Mouse (Mus musculus) left cerebral cortex, adult 18-20 months (tissue): Measurements from ENCODE around the gene Cpt1a. TPM values are rescaled to one million over a fixed set of nuclear protein-coding genes. Genes with fewer than 3 reads are reported as not detected.
A peak's percentile ranks its signal among the peaks of the same experiment; 100 is the strongest.

Source experiments
- DNase-seq, 2 experiments: peaks; one replicate each; pipeline ENCODE4 v3.0.0; 2021 to 2022; ENCODE audit warnings: low spot score in 2 of 2, mixed read lengths in 1 of 2
- total RNA-seq, 2 experiments: library from RNA; stranded (reverse); gene quantifications; 2 replicates each; pipeline ENCODE4 v1.2.3; 2021

Gene Cpt1a
- total RNA-seq, 2 experiments from 2014 or later = 21.2 to 22.0 TPM

- peak; percentile 46 to 69 for DNase-seq
Observed at GRCm38 (mm10) chr19:3324931-3325711, 3.0 kb downstream of the Cpt1a start.

DNA sequence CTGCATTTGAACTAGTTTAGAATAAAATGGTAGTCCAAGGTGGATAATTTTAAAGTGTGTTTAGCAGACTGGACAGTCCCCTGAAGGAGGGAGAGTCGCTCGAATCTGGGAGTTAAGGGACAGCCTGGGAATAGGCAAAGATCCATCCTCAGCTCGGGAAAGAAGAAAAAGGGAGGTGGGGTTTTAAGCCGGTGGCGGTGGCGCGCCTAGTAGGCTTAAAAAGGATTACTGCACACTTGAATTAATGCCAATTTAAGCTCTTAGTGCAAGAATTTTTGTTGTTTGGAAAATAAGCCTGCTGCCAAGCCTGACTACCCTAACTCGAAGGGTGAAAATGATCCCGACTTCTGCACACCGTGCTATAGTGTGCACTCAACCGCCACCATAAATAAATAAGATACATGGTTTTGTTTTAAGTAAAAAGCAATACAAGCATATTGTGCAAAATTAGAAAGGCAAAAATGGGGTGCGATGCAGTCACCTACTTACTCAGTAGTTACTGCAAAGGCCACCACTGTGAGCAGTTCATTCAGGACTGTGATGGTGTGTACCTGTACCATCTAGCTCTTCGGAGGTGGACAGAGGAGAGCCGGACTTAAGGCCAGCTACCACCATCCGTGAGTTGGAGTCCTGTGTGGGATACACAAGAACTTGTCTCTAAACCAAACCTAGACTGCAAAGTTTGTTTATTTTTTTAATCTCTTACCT, 3.8 kb downstream of the Cpt1a start:
- no peak for DNase-seq

- DNase-seq = no peak
Observed at GRCm38 (mm10) chr19:3326479-3327047, 4.4 kb downstream of the Cpt1a start.

GRCm38 (mm10) chr19:3333247-3333646, 11.1 kb downstream of the Cpt1a start:
- no peak for DNase-seq

GRCm38 (mm10) chr19:3333694-3334515, 11.8 kb downstream of the Cpt1a start:
- no peak for DNase-seq

DNA sequence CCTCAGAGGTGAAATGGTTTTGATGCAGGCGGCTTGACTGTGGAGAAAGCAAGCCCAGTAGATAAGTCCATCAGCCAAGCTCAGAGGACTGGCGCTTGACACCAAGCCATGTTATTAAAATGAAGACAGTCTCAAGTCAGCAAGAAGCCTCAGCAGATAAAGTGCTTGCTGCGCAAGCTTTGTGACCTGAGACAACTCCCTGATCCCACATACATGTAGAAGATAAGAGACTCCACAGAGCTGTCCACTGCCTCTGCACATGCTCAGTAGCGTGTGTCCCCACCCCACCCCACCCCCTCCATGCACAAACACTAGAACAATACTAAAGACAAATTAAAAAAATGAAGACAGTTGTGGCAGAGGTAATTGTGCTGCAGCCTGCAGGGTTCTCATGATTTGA, 12.4 kb downstream of the Cpt1a start:
- no peak for DNase-seq

DNA sequence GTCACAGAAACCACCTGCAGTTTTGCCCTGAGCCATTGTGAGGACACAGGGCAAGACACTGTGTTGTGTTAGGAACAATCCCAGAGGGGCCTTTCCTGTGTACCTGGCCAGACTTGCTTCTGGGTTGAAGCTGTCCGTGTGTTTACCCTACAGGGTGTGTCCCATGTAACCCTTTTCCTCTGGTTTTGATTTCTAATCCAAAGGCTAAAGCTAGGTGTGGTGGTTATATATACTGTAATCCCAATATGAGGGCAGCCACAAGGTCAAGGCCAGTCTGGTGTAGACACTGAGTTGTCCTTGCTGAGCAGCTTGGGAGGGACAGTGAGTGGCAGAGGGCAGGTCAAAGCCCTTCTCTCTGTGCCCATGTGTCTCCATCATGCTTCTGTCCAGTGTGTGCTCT, 13.8 kb downstream of the Cpt1a start:
- no peak for DNase-seq

DNA sequence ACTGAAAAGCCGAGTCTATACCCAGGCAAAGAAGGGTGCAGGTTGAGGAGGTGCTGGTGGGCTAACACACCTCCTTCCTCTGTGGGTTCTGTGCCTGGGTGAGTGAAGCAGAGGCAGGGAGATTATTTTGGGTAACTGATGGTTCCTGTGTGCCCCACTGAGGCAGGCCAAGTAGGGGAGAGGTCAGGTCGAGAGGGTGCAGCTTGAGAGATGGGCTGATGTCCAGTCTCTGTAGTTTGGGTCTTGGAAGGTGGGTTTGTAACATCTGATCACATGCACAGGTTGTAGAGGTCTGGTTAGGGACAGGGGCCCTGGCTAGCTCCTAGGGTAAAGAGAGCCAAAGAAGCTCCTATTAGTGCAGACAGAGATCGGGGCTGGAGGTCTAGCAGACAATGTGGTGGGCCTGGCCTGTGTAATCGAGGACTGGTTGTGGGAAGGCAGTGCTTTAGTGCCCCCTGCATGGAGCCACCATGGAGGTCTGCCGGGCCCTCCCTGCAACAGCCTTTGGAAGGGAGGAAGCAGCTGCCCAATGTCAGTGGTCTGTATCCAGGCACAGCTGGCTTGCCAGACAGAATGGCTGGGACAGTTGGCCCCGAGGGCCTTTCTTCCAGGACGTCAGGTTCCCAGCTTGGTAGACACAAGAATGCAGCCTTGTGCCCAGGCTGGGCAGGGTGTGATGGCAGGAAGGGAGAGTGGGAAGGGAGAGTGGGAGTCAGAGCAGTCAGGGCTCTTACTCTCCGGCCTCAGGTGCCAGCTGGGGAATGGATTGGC, 14.5 kb downstream of the Cpt1a start:
- DNase-seq = no peak

DNA sequence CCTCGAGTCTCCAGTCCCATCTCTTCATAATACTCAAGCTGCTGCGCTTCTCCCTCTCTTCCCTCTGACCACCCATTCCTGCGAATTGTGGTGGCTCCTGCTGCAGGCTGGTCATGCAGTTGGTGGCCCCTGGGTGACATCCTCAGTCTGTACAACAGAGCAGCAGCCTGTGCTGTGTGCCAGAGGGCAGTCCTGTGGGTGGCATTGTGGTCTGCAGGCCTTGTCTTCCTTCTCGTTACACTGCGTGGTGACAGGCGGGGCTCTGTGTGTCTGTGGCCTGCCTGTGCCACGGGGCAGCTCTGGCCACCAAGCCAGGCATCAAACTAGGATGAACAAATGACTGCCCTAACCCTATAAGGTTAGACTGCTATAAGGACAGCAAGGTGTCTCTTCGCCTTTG, 17.1 kb downstream of the Cpt1a start:
- DNase-seq = no peak

GRCm38 (mm10) chr19:3341021-3341420, 18.9 kb downstream of the Cpt1a start:
- DNase-seq = peak; percentile 35 to 37

GRCm38 (mm10) chr19:3343929-3344328, 21.8 kb downstream of the Cpt1a start:
- DNase-seq = no peak

DNA sequence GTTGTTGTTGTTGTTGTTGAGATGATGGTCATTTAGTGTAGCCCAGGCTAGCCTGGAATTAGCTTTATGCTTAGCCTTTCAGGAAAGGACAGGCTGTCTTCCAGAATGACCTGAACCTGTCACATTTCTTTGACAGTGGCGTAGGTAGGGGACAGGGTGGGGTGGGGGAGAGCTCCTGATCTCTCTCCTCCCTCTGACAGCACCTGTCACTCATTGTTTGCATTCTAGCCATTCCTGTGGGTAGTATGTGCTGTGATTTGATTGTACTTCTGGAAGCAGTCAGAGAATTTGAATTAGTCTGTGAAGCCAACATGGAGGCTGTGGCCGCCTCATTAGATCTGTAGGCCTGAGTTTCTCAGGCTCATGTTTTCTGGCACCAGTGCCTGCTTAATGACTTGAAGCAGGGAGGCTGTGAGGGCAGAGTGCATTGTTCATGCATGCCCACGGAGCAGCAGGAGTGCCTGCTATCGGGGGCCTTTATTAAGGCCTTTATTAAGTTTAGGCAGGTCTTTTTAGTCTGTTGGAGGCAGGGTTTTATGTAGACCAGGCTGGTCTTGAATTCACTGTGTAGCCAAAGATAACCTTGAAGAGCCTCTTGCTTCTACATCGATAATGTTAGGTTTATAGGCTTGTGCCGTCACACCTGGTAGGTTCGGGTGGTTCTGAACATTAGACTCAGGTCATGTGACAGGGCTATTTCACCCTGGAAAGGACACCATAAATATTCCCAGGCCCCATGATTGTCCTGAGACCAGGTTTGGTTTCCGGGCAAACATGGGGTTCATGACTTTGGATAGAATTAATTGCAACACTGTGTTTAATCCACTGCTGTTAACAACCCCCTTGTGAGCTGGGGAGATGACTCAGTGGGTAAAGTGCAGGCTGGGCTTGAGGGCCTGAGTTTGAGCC, 22.8 kb downstream of the Cpt1a start:
- DNase-seq = no peak

DNA sequence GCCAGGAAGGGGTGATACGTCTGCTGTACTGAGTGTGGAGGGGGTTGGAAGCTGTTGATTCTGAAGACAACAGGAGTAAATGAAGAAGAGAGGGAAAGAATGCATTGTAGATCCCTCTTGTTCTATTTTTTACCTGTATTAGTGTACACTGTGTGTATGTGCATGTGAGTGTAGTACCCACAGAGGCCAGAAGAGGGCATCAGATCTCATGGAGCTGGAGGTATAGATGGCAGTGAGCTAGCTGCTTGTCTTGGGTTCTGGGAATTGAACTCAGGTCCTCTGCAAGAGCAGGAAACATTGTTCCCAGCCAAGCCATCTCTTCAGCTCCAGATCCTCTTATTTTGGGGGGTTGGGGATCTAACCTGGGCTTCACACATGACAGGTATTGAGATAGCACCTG, 25.6 kb downstream of the Cpt1a start:
- DNase-seq = no peak

GRCm38 (mm10) chr19:3353415-3354111, 31.4 kb downstream of the Cpt1a start:
- DNase-seq = no peak

- no peak for DNase-seq
Observed at GRCm38 (mm10) chr19:3355096-3355495, 33.0 kb downstream of the Cpt1a start.

GRCm38 (mm10) chr19:3356516-3356915, 34.4 kb downstream of the Cpt1a start:
- DNase-seq = no peak

- DNase-seq = no peak
Observed at GRCm38 (mm10) chr19:3357620-3358019, 35.5 kb downstream of the Cpt1a start.

- peak in 1 of 2 experiments; percentile 5 for DNase-seq
Observed at GRCm38 (mm10) chr19:3359841-3360588, 37.9 kb downstream of the Cpt1a start.
